8 mouse cellular contexts compared by ENCODE assay signal in genomic region chr2:93809931-93810330, GRCm38 (mm10). TPM values are rescaled to one million over a fixed set of nuclear protein-coding genes. Genes with fewer than 3 reads are reported as not detected.
DNase-seq lines count a peak whose midpoint lies in the region; ATAC-seq and TF ChIP-seq lines count a peak whose summit lies in the region.

No protein-coding gene starts in this region.

- H3K36me3 ChIP-seq in kidney, postnatal 0 days (ENCODE audit: insufficient read depth, low read length), result peaks cover 40% of the 10 kb centered on the region

- H3K9me3 ChIP-seq in kidney, postnatal 0 days (replicated peaks; ENCODE audit: low read length), result no peaks in the 10 kb centered on the region

- H3K4me1 ChIP-seq in kidney, postnatal 0 days (replicated peaks; ENCODE audit: insufficient read depth, low read length), result no peaks in the 10 kb centered on the region

- DNase-seq in frontal cortex, postnatal 25 days (ENCODE audit: low spot score in 2 of 2), result no peak
- peak; percentile 26 for DNase-seq in right cerebral cortex, postnatal 4 days
- DNase-seq in right cerebral cortex, adult 18-20 months, result no peak
- peak; percentile 64 to 79 for DNase-seq in cerebellum, postnatal 25 days
- DNase-seq in kidney, postnatal 0 days (ENCODE audit: low spot score), result peak; percentile 70
- peak; percentile 16 for DNase-seq in natural killer cell, adult 2 months (ENCODE audit: low spot score in 2 of 2)
- no peak for DNase-seq in ovary, postnatal 14 days (ENCODE audit: low spot score)

- H3K4me2 ChIP-seq in kidney, postnatal 0 days (ENCODE audit: low read length), result no peak overlapping the region

- ATAC-seq in frontal cortex, adult (ENCODE audit: low TSS enrichment), result peak; percentile 58
- 0 out of 2 replicates have a peak, but pooled peaks have one; percentile 46 for ATAC-seq in kidney, postnatal 0 days (replicated peaks; ENCODE audit: low FRiP score, low read depth)

- no peak overlapping the region for H3K27ac ChIP-seq in kidney, postnatal 0 days

- H3K27me3 ChIP-seq in kidney, postnatal 0 days (ENCODE audit: insufficient read depth, low read length), result no peaks in the 10 kb centered on the region

- no peak overlapping the region for H3K4me3 ChIP-seq in kidney, postnatal 0 days (replicated peaks; ENCODE audit: low read depth, low read length)

- WGBS in kidney, postnatal 0 days, result 11% methylated on average over 2 of the region's 2 CpGs

- no peak overlapping the region for H3K9ac ChIP-seq in kidney, postnatal 0 days (ENCODE audit: low read depth, low read length)

- peak; percentile 91 for TF ChIP-seq CTCF in kidney, postnatal 0 days (IDR thresholded peaks at IDR 0.05; ENCODE audit: low read depth)

RNA-seq across cellular contexts. Expression of gene Ext2, which starts 12.4 kb away (rescaled TPM):
- polyA plus RNA-seq in kidney, postnatal 0 days (2015; fragmentation: Nextera tagmentation; extraction: Ambion mirVana), result 109 and 111 TPM in 2 replicates

RNA-seq across cellular contexts. Expression of gene Accs, which starts 39.8 kb away (rescaled TPM):
- polyA plus RNA-seq in kidney, postnatal 0 days (2015; fragmentation: Nextera tagmentation; extraction: Ambion mirVana), result 7.6 and 9.9 TPM in 2 replicates

RNA-seq across cellular contexts. Expression of gene Accsl, which starts 59.0 kb away (rescaled TPM):
- 0.20 TPM in 1 of 2 replicates, not detected in the other for polyA plus RNA-seq in kidney, postnatal 0 days (2015; fragmentation: Nextera tagmentation; extraction: Ambion mirVana)

Comparison
In these comparisons a context has a peak if more than half of its experiments do, and no peak if none do; other contexts are left out.
1. DNase-seq: peak in right cerebral cortex, postnatal 4 days (single experiment), cerebellum, postnatal 25 days (2 of 2), kidney, postnatal 0 days (single experiment) and natural killer cell, adult 2 months (2 of 2); none in frontal cortex, postnatal 25 days (0 of 2), right cerebral cortex, adult 18-20 months (single experiment) and ovary, postnatal 14 days (single experiment).